Mouse (Mus musculus) left cerebral cortex, adult 2 months (tissue): ENCODE results near the gene Ccnl2. TPM values are rescaled to one million over a fixed set of nuclear protein-coding genes. Genes with fewer than 3 reads are reported as not detected.
A peak's percentile ranks its signal among the peaks of the same experiment; 100 is the strongest.

Source experiments
- DNase-seq, 2 experiments: peaks; one replicate each; pipeline ENCODE4 v3.0.0; 2021 to 2022; ENCODE audit warnings: low spot score in 2 of 2, mixed read lengths in 1 of 2; ENCODE audit errors: extremely low spot score in 1 of 2
- H3K27ac ChIP-seq: fragments of 200-600 bp; 2 replicates; pipeline ENCODE4 v1.8.1; 2022
- H3K4me3 ChIP-seq: fragments of 200-600 bp; 2 replicates; pipeline ENCODE4 v1.8.1; 2022
- CTCF ChIP-seq: fragments of 200-600 bp; IDR thresholded peaks from 2 replicates; pipeline ENCODE4 v1.8.1; 2022; ENCODE audit warnings: antibody characterized with exemption, mild to moderate bottlenecking, moderate library complexity
- intact Hi-C: fragments of 180-260 bp; cut with DNase I; formaldehyde crosslinking; loops from one replicate; pipeline ENCODE4 v1.15.1; 2025
- total RNA-seq, 2 experiments: library from RNA; stranded (reverse); gene quantifications; 2 replicates each; pipeline ENCODE4 v1.2.3; 2021

Ccnl2 gene
- total RNA-seq, 2 experiments from 2014 or later: 74.8 to 83.4 TPM

DNA sequence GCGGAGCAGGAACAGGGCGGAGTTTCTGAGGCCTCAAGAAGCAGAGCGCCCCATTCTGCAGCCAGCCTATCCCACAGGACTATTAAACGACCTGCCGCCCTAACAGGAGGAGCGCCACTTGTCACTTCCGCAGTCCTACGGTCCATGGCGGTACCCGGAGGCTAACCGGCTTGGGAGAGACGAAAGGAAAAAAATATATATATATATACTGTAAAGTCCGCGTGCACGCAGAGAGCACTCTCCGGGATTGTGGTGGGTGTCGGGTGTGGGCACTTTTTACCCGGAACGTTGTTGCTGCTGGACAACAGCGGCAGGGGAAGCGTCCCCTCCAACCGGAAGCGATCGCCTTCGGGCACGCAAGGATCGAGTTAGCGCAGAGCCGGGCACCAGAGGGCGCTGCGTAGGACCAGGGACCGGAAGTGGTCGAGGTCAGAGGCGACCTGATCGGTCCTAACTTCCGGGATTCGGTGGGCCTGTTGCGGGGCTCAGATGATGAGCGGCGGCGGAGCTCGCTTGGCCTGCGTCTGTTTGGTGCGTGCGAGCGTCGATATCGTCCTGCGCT lies 19.0 kb downstream of the Ccnl2 start, which contains the start of gene Aurkaip1:
TSS of gene Aurkaip1 (plus strand) at position 68 of the 562 bp plus-strand sequence.
- peak; percentile 76 for TF ChIP-seq CTCF
- H3K4me3 ChIP-seq: peak within 1 kb of the TSS; percentile 65
- DNase-seq: peak; percentile 95 to 96
- intact Hi-C loops: loop anchor here (1.0 to 2.0 kb wide), 3 partner anchors 16 to 112 kb away; partner anchors contain the start of genes Dvl1 and Ube2j2
- H3K27ac ChIP-seq: peak within 1 kb of the TSS; percentile 91

GRCm38 (mm10) chr4:155831831-155832230 lies 19.5 kb downstream of the Ccnl2 start:
- no peak for DNase-seq
- H3K4me3 ChIP-seq: peak overlapping the region; percentile 65
- H3K27ac ChIP-seq: peak overlapping the region; percentile 91
- intact Hi-C loops: loop anchor here (1.0 to 2.0 kb wide), 3 partner anchors 15 to 111 kb away; partner anchors contain the start of genes Dvl1 and Ube2j2
- no peak for TF ChIP-seq CTCF

DNA sequence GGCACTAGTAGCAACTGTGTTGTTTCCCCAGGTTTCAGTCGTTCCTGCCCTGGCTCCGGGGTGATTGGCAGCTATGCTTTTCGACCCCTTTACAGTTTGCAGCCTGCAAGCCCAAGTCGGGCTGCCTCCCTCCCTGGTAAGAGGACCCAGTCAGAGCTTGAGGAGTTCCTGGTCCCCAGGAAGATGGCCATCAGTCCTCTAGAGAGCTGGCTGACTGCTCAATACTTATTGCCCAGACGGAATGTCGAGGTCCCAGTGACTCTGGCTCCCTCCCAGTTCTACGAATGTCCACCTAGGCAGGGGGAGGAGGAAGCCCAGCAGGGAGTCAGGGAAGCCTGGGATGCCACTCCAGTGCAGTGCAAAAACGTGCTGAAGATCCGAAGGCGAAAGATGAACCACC lies 20.0 kb downstream of the Ccnl2 start:
- intact Hi-C loops: no loop called here
- Histone ChIP-seq H3K27ac (peak overlapping the region; percentile 91; the same call in 1 of the 2 replicates), H3K4me3 (peak overlapping the region; percentile 65)
- no peak for DNase-seq
- no peak for TF ChIP-seq CTCF

GRCm38 (mm10) chr4:155833234-155833633 lies 20.9 kb downstream of the Ccnl2 start:
- no peak for TF ChIP-seq CTCF
- H3K4me3 ChIP-seq: no peak overlapping the region
- no peak for DNase-seq
- no peak overlapping the region for H3K27ac ChIP-seq
- intact Hi-C loops: no loop called here

DNA sequence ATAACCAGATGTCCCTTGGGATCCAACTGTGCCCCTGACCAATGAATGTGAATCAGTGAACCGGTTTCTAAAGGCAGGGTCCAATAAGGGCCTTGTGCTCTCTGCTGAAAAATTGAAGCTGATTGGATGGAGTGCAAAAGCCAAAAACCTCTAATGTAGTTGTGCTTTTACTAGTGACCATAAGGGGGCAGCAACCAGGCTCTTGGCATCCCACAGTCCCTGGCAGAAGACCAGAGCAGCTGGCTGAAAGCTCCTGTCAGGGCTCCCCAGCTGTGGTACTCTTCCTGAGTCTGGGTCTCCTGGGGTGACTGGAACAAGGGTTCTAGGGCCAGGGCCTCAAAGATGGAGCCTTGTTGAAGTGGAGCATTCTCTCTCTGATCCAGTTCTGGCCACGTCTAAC lies 21.5 kb downstream of the Ccnl2 start:
- peak; percentile 58 to 64 for DNase-seq
- no peak overlapping the region for H3K4me3 ChIP-seq
- intact Hi-C loops: no loop called here
- peak overlapping the region; percentile 26 for H3K27ac ChIP-seq
- peak; percentile 83 for TF ChIP-seq CTCF

- Histone ChIP-seq H3K27ac (no peak overlapping the region), H3K4me3 (no peak overlapping the region)
- intact Hi-C loops: no loop called here
- no peak for DNase-seq
- TF ChIP-seq CTCF: no peak
These were observed 25.2 kb downstream of the Ccnl2 start for GRCm38 (mm10) chr4:155837404-155838010.

DNA sequence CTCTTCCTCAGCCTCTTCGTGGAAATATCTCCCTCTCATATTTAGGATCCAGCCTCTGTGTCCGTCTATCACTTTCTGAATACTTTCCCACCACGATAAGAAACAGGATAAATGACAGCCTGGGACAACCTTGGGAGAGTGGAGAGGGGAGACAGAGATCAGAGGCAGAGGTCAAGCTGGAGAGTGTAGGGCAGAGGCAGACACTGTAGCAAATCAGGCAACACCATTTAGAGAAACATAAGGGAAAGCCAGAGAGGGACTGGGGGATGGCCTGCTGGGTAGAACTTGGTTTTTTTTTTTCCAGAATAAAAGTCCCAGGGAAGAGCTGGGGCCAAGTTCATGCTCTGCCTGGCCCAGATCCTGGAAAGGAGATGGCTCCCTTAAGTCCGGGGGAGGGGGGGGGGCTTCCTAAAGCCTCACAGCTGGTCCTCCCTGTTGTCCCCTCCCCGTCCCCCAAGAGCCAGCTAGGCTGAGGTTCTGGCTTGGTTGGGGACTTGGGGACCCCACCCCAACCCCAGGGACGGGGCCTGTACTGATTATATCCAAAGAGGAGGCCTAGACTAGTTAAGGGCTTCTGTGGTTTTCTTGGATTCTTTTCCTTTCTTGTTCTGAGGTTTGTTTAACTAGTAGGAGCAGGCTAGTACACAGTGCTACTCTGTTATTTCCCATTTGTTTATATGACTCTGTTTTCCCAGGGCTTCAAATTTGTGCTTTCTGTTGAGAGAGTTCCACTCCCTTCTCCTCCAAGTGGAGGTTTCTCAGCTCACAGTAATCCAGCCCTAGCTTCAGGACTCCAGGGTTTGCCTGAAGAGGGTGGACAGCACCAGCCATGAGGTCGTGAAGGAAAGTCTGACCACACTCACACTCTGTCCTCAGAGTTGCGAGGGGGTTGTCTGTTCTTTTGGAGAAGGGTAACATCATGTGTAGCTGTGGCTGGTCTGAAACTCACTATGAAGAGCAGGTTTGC lies 26.2 kb downstream of the Ccnl2 start:
- intact Hi-C loops: no loop called here
- H3K4me3 ChIP-seq: no peak overlapping the region
- TF ChIP-seq CTCF: no peak
- no peak overlapping the region for H3K27ac ChIP-seq
- no peak for DNase-seq

- Histone ChIP-seq H3K4me3 (peak within 1 kb of the TSS; percentile 26; the same call in 1 of the 2 replicates), H3K27ac (no peak within 1 kb of the TSS; the same call in 1 of the 2 replicates)
- TF ChIP-seq CTCF: no peak
- intact Hi-C loops: no loop called here
- peak in 1 of 2 experiments; percentile 18 for DNase-seq
These were observed 27.2 kb downstream of the Ccnl2 start, which contains the start of gene Mxra8 for GRCm38 (mm10) chr4:155839483-155839910. Mxra8 (plus strand) TSS chr4:155839680.

DNA sequence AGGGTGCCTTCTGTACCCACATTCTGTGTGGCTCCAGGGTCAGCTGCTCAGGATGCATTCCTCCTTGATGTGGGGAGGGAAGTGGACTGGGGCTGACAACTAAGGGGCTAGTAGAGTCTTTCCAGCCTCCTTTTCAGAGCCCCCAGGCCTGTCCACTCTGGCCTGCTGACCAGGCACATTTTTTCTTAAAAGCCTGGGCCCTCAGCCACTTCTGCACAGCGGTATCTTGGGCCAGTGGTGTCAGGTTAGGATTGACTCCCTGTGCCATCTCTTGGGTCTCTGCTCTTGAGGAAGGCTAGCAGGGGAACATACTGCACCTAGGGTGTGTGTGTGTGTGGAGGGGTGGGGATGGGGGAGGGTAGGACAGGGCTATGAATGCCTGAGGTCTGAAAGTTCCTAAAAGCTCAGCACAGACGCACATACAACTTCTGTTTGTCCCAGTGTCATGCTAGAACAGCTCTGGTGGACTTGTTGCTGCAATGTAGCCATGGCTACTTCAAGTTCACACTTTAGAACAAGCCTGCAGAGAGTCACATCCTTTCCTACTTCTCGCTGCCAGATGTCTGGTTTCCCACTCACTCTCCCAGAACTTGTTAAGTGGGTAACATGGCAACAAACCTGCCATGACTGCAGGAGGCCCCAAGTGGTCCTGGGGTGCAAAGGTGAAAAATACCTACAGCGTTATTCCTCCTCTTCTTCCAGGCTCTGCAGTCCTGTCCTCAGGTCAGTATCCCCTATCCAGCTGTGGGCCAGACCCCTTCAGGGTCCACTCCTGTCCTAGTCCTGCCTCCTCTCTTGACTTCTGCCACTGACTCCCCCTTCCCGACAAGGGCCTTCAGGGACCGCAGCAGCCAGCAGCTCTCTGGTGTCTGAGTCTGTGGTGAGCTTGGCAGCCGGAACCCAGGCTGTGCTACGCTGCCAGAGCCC lies 28.1 kb downstream of the Ccnl2 start:
- intact Hi-C loops: no loop called here
- Histone ChIP-seq H3K4me3 (peak overlapping the region; percentile 38), H3K27ac (no peak overlapping the region; the same call in 1 of the 2 replicates)
- TF ChIP-seq CTCF: no peak
- DNase-seq: no peak

DNA sequence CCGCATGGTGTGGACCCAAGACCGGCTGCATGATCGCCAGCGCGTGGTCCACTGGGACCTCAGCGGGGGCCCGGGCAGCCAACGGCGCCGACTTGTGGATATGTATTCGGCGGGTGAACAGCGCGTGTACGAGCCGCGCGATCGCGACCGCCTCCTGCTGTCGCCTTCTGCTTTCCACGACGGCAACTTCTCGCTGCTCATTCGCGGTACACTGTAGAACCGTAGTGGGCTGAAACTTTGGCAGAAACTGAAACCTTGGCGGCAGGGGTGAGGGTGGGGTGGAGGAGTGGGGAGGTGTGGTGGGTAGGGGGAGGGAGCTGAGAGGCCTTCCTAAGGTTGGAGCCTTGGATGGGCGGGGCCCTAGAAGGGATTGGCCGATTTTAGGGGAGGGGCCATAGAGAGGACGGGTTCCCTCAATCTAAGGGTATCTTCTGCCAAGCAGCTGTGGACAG lies 28.7 kb downstream of the Ccnl2 start:
- peak; percentile 22 for TF ChIP-seq CTCF
- DNase-seq: peak in 1 of 2 experiments; percentile 36
- intact Hi-C loops: no loop called here
- Histone ChIP-seq H3K4me3 (peak overlapping the region; percentile 38), H3K27ac (no peak overlapping the region)
